Mouse (Mus musculus) hindbrain, embryonic 12.5 days (tissue): ENCODE measurements around the gene Wnt11. TPM values are rescaled to one million over a fixed set of nuclear protein-coding genes. Genes with fewer than 3 reads are reported as not detected.

Source experiments
- ATAC-seq: fragments of 200-750 bp; cut with Nextera tagmentation; 2 replicates; pipeline ENCODE4 v1.8.0; 2017; ENCODE audit warnings: moderate TSS enrichment; ENCODE audit not compliant: low FRiP score
- H3K27ac ChIP-seq: fragments of 300-500 bp; sonication (generic); 2 replicates; pipeline ENCODE4 v1.5.1; 2016; ENCODE audit warnings: mild to moderate bottlenecking
- H3K27me3 ChIP-seq: fragments of 300-500 bp; sonication (generic); 2 replicates; pipeline ENCODE4 v1.6.1; 2016; ENCODE audit warnings: mild to moderate bottlenecking
- H3K36me3 ChIP-seq: fragments of 300-500 bp; sonication (generic); 2 replicates; pipeline ENCODE4 v1.6.1; 2016; ENCODE audit warnings: mild to moderate bottlenecking
- H3K4me1 ChIP-seq: fragments of 300-500 bp; sonication (generic); 2 replicates; pipeline ENCODE4 v1.6.1; 2016
- H3K4me2 ChIP-seq: fragments of 300-500 bp; sonication (generic); replicated peaks from 2 replicates; pipeline ENCODE4 v1.6.1; 2016; ENCODE audit warnings: mild to moderate bottlenecking
- H3K4me3 ChIP-seq: fragments of 300-500 bp; sonication (generic); 2 replicates; pipeline ENCODE4 v1.5.1; 2016; ENCODE audit warnings: mild to moderate bottlenecking
- H3K9ac ChIP-seq: fragments of 300-500 bp; sonication (generic); 2 replicates; pipeline ENCODE4 v1.6.1; 2016; ENCODE audit warnings: mild to moderate bottlenecking, moderate library complexity
- H3K9me3 ChIP-seq: fragments of 300-500 bp; sonication (generic); replicated peaks from 2 replicates; pipeline ENCODE4 v1.6.1; 2016; ENCODE audit warnings: mild to moderate bottlenecking
- WGBS: fragments of 180-500 bp; shearing (Covaris S2); methylation state at CpG from one replicate; pipeline ENCODE4 v1.1.7; 2016; 5-methylcytosine and 5-hydroxymethylcytosine counted together
- polyA plus RNA-seq: library from polyadenylated mRNA; unstranded; fragments of >200 nt; fragmentation: Nextera tagmentation; extraction: Ambion mirVana; gene quantifications from 2 replicates; pipeline ENCODE4 v1.2.1, GENCODE M21; 2016

Gene Wnt11
- polyA plus RNA-seq, 1 experiment from 2014 or later: 14.7 TPM

- H3K9me3 ChIP-seq: no peaks in the 10 kb centered on the region
Observed at GRCm38 (mm10) chr7:98835519-98836441, 868 bp downstream of the Wnt11 start.

GRCm38 (mm10) chr7:98836646-98837045 lies 1.7 kb downstream of the Wnt11 start:
- Histone ChIP-seq H3K27me3 (peaks cover 97% of the 10 kb centered on the region), H3K4me3 (peak overlapping the region; percentile 54), H3K36me3 (no peaks in the 10 kb centered on the region), H3K4me2 (peak overlapping the region; percentile 96), H3K27ac (no peak overlapping the region), H3K4me1 (peaks cover 48% of the 10 kb centered on the region), H3K9ac (no peak overlapping the region), H3K9me3 (no peaks in the 10 kb centered on the region)
- no peak for ATAC-seq
- 2% methylated on average over 23 of the region's 23 CpGs for WGBS

More at GRCm38 (mm10) chr7:98835519-98836441, 868 bp downstream of the Wnt11 start:
- H3K4me1 ChIP-seq: peaks cover 48% of the 10 kb centered on the region
- H3K36me3 ChIP-seq: no peaks in the 10 kb centered on the region
- 1% methylated on average over 46 of the region's 46 CpGs for WGBS
- H3K4me2 ChIP-seq: peak overlapping the region; percentile 96
- peak overlapping the region; percentile 61 for H3K9ac ChIP-seq
- peaks cover 97% of the 10 kb centered on the region for H3K27me3 ChIP-seq
- ATAC-seq: no peak
- peak overlapping the region; percentile 54 for H3K4me3 ChIP-seq
- H3K27ac ChIP-seq: no peak overlapping the region

GRCm38 (mm10) chr7:98837901-98838300 lies 3.0 kb downstream of the Wnt11 start:
- 0 out of 2 replicates have a peak overlapping the region, but pooled peaks have one; percentile 60 for H3K9ac ChIP-seq
- no peaks in the 10 kb centered on the region for H3K9me3 ChIP-seq
- no peak overlapping the region for H3K27ac ChIP-seq
- H3K27me3 ChIP-seq: peaks cover 92% of the 10 kb centered on the region
- H3K36me3 ChIP-seq: no peaks in the 10 kb centered on the region
- ATAC-seq: peak; percentile 76
- peak overlapping the region; percentile 46 for H3K4me3 ChIP-seq
- H3K4me1 ChIP-seq: peaks cover 48% of the 10 kb centered on the region
- WGBS: 1% methylated on average over 17 of the region's 17 CpGs
- H3K4me2 ChIP-seq: peak overlapping the region; percentile 96

- under 1% methylated on average over 48 of the region's 48 CpGs for WGBS
- peak overlapping the region; percentile 96 for H3K4me2 ChIP-seq
- H3K27me3 ChIP-seq: peaks cover 87% of the 10 kb centered on the region
- ATAC-seq: peak; percentile 21; the same call in 1 of the 2 replicates
- H3K9ac ChIP-seq: peak overlapping the region; percentile 60
- H3K36me3 ChIP-seq: no peaks in the 10 kb centered on the region
- H3K9me3 ChIP-seq: no peaks in the 10 kb centered on the region
- H3K27ac ChIP-seq: no peak overlapping the region
- H3K4me1 ChIP-seq: peaks cover 56% of the 10 kb centered on the region
- H3K4me3 ChIP-seq: peak overlapping the region; percentile 46
Observed at GRCm38 (mm10) chr7:98838729-98839141, 3.8 kb downstream of the Wnt11 start.

- ATAC-seq: no peak
- H3K27ac ChIP-seq: no peak overlapping the region
- H3K27me3 ChIP-seq: peaks cover 82% of the 10 kb centered on the region
- H3K9me3 ChIP-seq: no peaks in the 10 kb centered on the region
- peak overlapping the region; percentile 96 for H3K4me2 ChIP-seq
- peak overlapping the region; percentile 60; the same call in 1 of the 2 replicates for H3K9ac ChIP-seq
- no peaks in the 10 kb centered on the region for H3K36me3 ChIP-seq
- H3K4me1 ChIP-seq: peaks cover 62% of the 10 kb centered on the region
- H3K4me3 ChIP-seq: peak overlapping the region; percentile 46
- 3% methylated on average over 12 of the region's 12 CpGs for WGBS
Observed at GRCm38 (mm10) chr7:98839312-98839711, 4.4 kb downstream of the Wnt11 start.

- ATAC-seq: no peak
- no peak overlapping the region for H3K9ac ChIP-seq
- no peaks in the 10 kb centered on the region for H3K36me3 ChIP-seq
- no peaks in the 10 kb centered on the region for H3K9me3 ChIP-seq
- peaks cover 48% of the 10 kb centered on the region for H3K4me1 ChIP-seq
- H3K27ac ChIP-seq: no peak overlapping the region
- H3K4me3 ChIP-seq: no peak overlapping the region
- peak overlapping the region; percentile 11; the same call in 1 of the 2 replicates for H3K4me2 ChIP-seq
- peaks cover 67% of the 10 kb centered on the region for H3K27me3 ChIP-seq
- 27% methylated on average over 3 of the region's 3 CpGs for WGBS
Observed at GRCm38 (mm10) chr7:98840771-98841170, 5.9 kb downstream of the Wnt11 start.

GRCm38 (mm10) chr7:98841802-98842201 lies 6.9 kb downstream of the Wnt11 start:
- WGBS: 48% methylated on average over 3 of the region's 3 CpGs
- H3K36me3 ChIP-seq: no peaks in the 10 kb centered on the region
- H3K4me1 ChIP-seq: peaks cover 40% of the 10 kb centered on the region
- no peak overlapping the region for H3K27ac ChIP-seq
- ATAC-seq: no peak
- no peaks in the 10 kb centered on the region for H3K9me3 ChIP-seq
- peaks cover 58% of the 10 kb centered on the region for H3K27me3 ChIP-seq
- H3K9ac ChIP-seq: no peak overlapping the region
- no peak overlapping the region for H3K4me3 ChIP-seq
- H3K4me2 ChIP-seq: no peak overlapping the region

GRCm38 (mm10) chr7:98842997-98843396 lies 8.1 kb downstream of the Wnt11 start:
- Histone ChIP-seq H3K27me3 (peaks cover 48% of the 10 kb centered on the region), H3K9ac (no peak overlapping the region), H3K4me3 (no peak overlapping the region), H3K4me1 (peaks cover 30% of the 10 kb centered on the region), H3K36me3 (no peaks in the 10 kb centered on the region), H3K27ac (no peak overlapping the region), H3K4me2 (no peak overlapping the region), H3K9me3 (no peaks in the 10 kb centered on the region)
- WGBS: 79% methylated on average over 3 of the region's 3 CpGs
- ATAC-seq: no peak

- H3K27ac ChIP-seq: no peak overlapping the region
- no peaks in the 10 kb centered on the region for H3K36me3 ChIP-seq
- peak; percentile 71 for ATAC-seq
- no peak overlapping the region for H3K4me3 ChIP-seq
- 0 out of 2 replicates have a peak overlapping the region, but pooled peaks have one; percentile 17 for H3K4me2 ChIP-seq
- 12% methylated on average over 7 of the region's 7 CpGs for WGBS
- no peak overlapping the region for H3K9ac ChIP-seq
- peaks cover 23% of the 10 kb centered on the region for H3K4me1 ChIP-seq
- H3K27me3 ChIP-seq: peaks cover 43% of the 10 kb centered on the region
- H3K9me3 ChIP-seq: no peaks in the 10 kb centered on the region
Observed at GRCm38 (mm10) chr7:98843649-98844048, 8.7 kb downstream of the Wnt11 start.

GRCm38 (mm10) chr7:98848899-98849640 lies 14.2 kb downstream of the Wnt11 start:
- WGBS: 86% methylated on average over 8 of the region's 8 CpGs
- no peak overlapping the region for H3K27ac ChIP-seq
- ATAC-seq: no peak

GRCm38 (mm10) chr7:98850388-98850787 lies 15.5 kb downstream of the Wnt11 start:
- H3K9ac ChIP-seq: no peak overlapping the region
- WGBS: 81% methylated on average over 5 of the region's 5 CpGs
- no peak overlapping the region for H3K27ac ChIP-seq
- no peak overlapping the region for H3K4me2 ChIP-seq
- H3K4me1 ChIP-seq: no peaks in the 10 kb centered on the region
- no peak overlapping the region for H3K4me3 ChIP-seq
- H3K36me3 ChIP-seq: no peaks in the 10 kb centered on the region
- no peak for ATAC-seq
- H3K27me3 ChIP-seq: peaks cover 3% of the 10 kb centered on the region; the same call in 1 of the 2 replicates
- no peaks in the 10 kb centered on the region for H3K9me3 ChIP-seq

More at GRCm38 (mm10) chr7:98848899-98849640, 14.2 kb downstream of the Wnt11 start:
- Histone ChIP-seq H3K4me1 (peaks cover 3% of the 10 kb centered on the region), H3K36me3 (no peaks in the 10 kb centered on the region), H3K4me3 (no peak overlapping the region), H3K9me3 (no peaks in the 10 kb centered on the region), H3K4me2 (no peak overlapping the region), H3K27me3 (peaks cover 3% of the 10 kb centered on the region; the same call in 1 of the 2 replicates), H3K9ac (no peak overlapping the region)

GRCm38 (mm10) chr7:98851220-98851619 lies 16.3 kb downstream of the Wnt11 start:
- Histone ChIP-seq H3K4me3 (no peak overlapping the region), H3K4me1 (peaks cover 3% of the 10 kb centered on the region), H3K27me3 (peaks cover 3% of the 10 kb centered on the region; the same call in 1 of the 2 replicates), H3K36me3 (no peaks in the 10 kb centered on the region), H3K4me2 (no peak overlapping the region), H3K9me3 (no peaks in the 10 kb centered on the region), H3K9ac (no peak overlapping the region), H3K27ac (no peak overlapping the region)
- ATAC-seq: no peak
- 54% methylated on average over 9 of the region's 9 CpGs for WGBS
